Comparison of ENCODE assay signal across 20 mouse cellular contexts in genomic region chr15:7694037-7694436, GRCm38 (mm10).
DNase-seq lines count a peak whose midpoint lies in the region; TF ChIP-seq lines count a peak whose summit lies in the region.
"Had no signal": no experiment of that assay in that cellular context is flagged by ENCODE, and none has a peak within 500 bp of the region (broad histone marks: within the 10 kb centered on the region; RNA-seq: fewer than 3 reads in every experiment).

No protein-coding gene starts in this region.

- TF ChIP-seq CTCF in C2C12 (IDR thresholded peaks at IDR 0.05; ENCODE audit: control insufficient read depth, insufficient read depth, insufficient read length), result no peak

- DNase-seq in 3134 (ENCODE audit: extremely low read depth, insufficient read length, low spot score), result peak; percentile 30
- DNase-seq in adipocyte (ENCODE audit: low spot score), result peak; percentile 15
- no peak for DNase-seq in layer of hippocampus, adult 18-20 months (ENCODE audit: low spot score in 2 of 2)
- no peak for DNase-seq in cerebellum, adult 18-20 months
- DNase-seq: adrenal gland, adult 2 months; adrenal gland, postnatal 14 days; adrenal gland, postnatal 36 days; B cell, adult 2 months; cerebellum, adult 11-12 months; cerebellum, adult 8-10 months; cerebellum, adult 9-11 months; cerebellum, postnatal 14 days; cerebellum, postnatal 36 days; embryo, embryonic 11 days had no signal

- no peaks in the 10 kb centered on the region for H3K36me3 ChIP-seq in C2C12 (ENCODE audit: control insufficient read depth, insufficient read depth)
- H3K36me3 ChIP-seq: embryonic facial prominence, embryonic 13.5 days; embryonic facial prominence, embryonic 15.5 days; forebrain, embryonic 10.5 days; forebrain, embryonic 12.5 days had no signal

- H3ac ChIP-seq in C2C12 (ENCODE audit: control insufficient read depth, insufficient read length, low read depth), result no peak overlapping the region

- H3K79me3 ChIP-seq in C2C12 (ENCODE audit: low read depth), result no peaks in the 10 kb centered on the region

- H3K27me3 ChIP-seq in C2C12 (ENCODE audit: control insufficient read depth, insufficient read depth, insufficient read length), result no peaks in the 10 kb centered on the region
- H3K27me3 ChIP-seq: embryonic facial prominence, embryonic 15.5 days; forebrain, embryonic 12.5 days had no signal

- H3K79me2 ChIP-seq in C2C12 (ENCODE audit: control insufficient read depth, insufficient read depth), result no peaks in the 10 kb centered on the region

- no peak overlapping the region for H3K4me3 ChIP-seq in C2C12 (ENCODE audit: insufficient read depth, poor library complexity, severe bottlenecking)
- H3K4me3 ChIP-seq: embryonic facial prominence, embryonic 13.5 days; embryonic facial prominence, embryonic 15.5 days; erythroblast, embryonic 14.5 days; forebrain, embryonic 10.5 days; forebrain, embryonic 12.5 days had no signal

TF ChIP-seq in C2C12, 6 proteins besides CTCF, POLR2A, EP300 and RAD21:
- no peak for TF ChIP-seq MYOG (IDR thresholded peaks at IDR 0.05; ENCODE audit: control insufficient read depth, extremely low read depth, insufficient read length)
- peak; percentile 91 for TF ChIP-seq FOSL1 (IDR thresholded peaks at IDR 0.05; ENCODE audit: insufficient read depth, low read length, poor library complexity, severe bottlenecking)

Comparison
In these comparisons a context has a peak if more than half of its experiments do, and no peak if none do; other contexts are left out.
1. DNase-seq: peak in 3134 (single experiment) and adipocyte (single experiment); none in layer of hippocampus, adult 18-20 months (0 of 2) and cerebellum, adult 18-20 months (0 of 2).